In the genomic region with DNA sequence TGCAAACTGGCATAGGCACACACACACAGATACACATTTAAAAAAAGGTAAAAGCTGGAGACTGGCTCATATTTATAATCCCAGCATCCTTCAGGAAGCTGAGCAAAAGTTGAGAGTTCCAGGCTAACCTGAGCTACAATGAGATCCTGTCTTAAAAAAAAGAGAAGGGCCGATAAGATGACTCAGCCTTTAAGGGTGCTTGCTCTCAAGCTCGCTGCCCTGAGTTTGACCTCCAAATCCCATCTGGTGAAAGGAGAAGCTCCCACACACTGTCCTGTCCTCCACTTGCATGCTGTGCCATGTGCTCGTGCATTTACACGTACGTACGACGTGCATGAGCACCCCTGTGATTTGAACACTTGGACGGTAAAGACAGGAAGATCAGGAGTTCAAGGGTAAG, we compare ENCODE assay signal across 1 mouse cellular context.
TF ChIP-seq lines count a peak whose summit lies in the region.

No protein-coding gene starts in this region.

TF ChIP-seq in ES-E14, 5 proteins besides CTCF, POLR2A, EP300 and RAD21:
- TF ChIP-seq HCFC1 (IDR thresholded peaks at IDR 0.05; ENCODE audit: borderline replicate concordance, insufficient read depth, low read length) (no peak), MAFK (IDR thresholded peaks at IDR 0.05; ENCODE audit: insufficient read depth, low read depth, low read length) (0 out of 2 replicates have a peak, but pooled peaks have one; percentile 36)
